Mouse (Mus musculus): ENCODE measurements at regions not wholly inside any gene's neighbourhood (a gene's known extent, or its start where the extent isn't known, plus 50 kb on each side); places are given as distances from the start of the nearest gene placed in this dataset.

GRCm38 (mm10) chr9:47227298-47227697, 228.8 kb downstream of the Gm4791 start:
- Histone ChIP-seq H3K27me3 (no peaks in the 10 kb centered on the region; the same call in 1 of the 2 replicates), H3K4me2 (no peak overlapping the region), H3K36me3 (no peaks in the 10 kb centered on the region), H3K4me1 (no peaks in the 10 kb centered on the region; the same call in 1 of the 2 replicates), H3K27ac (no peak overlapping the region), H3K9ac (no peak overlapping the region), H3K9me3 (no peaks in the 10 kb centered on the region), H3K4me3 (no peak overlapping the region)
- WGBS, result 86% methylated on average over 8 of the region's 8 CpGs
- ATAC-seq (ENCODE audit: insufficient number of reproducible peaks, insufficient read depth, low FRiP score, low TSS enrichment, low read depth), result no peak

- Histone ChIP-seq H3K4me3 (no peak overlapping the region), H3K4me2 (no peak overlapping the region)
Observed at GRCm38 (mm10) chr9:47228736-47229135, 230.2 kb downstream of the Gm4791 start.

DNA sequence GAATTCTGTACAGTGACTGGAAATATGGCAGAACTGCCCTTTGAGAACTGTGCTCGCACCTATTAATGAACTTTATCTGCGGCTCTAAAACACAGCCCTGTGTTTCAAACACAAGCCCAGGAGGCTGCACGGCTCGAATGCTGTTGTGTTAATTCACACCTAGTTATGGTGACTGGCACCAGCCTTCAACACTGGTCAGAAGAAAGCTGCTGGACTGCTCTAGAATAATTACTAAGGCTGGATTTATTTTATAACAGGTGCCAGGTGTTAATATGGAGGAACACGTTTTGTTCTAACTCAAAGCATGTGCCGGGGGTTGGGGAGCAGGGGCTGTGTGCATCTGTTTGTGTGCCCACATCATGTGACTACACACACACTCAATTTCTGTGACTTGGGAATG, 230.8 kb downstream of the Gm4791 start:
- ATAC-seq (ENCODE audit: insufficient number of reproducible peaks, insufficient read depth, low FRiP score, low TSS enrichment, low read depth), result no peak
- no peak overlapping the region for H3K4me3 ChIP-seq
- no peak overlapping the region for H3K4me2 ChIP-seq
- H3K4me1 ChIP-seq, result no peaks in the 10 kb centered on the region; the same call in 1 of the 2 replicates
- H3K9me3 ChIP-seq, result no peaks in the 10 kb centered on the region
- H3K27ac ChIP-seq, result no peak overlapping the region
- H3K9ac ChIP-seq, result no peak overlapping the region
- no peaks in the 10 kb centered on the region for H3K36me3 ChIP-seq
- H3K27me3 ChIP-seq, result no peaks in the 10 kb centered on the region; the same call in 1 of the 2 replicates
- 79% methylated on average over 6 of the region's 6 CpGs for WGBS

More at GRCm38 (mm10) chr9:47228736-47229135, 230.2 kb downstream of the Gm4791 start:
- H3K27me3 ChIP-seq, result no peaks in the 10 kb centered on the region; the same call in 1 of the 2 replicates
- 49% methylated on average over 5 of the region's 5 CpGs for WGBS
- no peak for ATAC-seq (ENCODE audit: insufficient number of reproducible peaks, insufficient read depth, low FRiP score, low TSS enrichment, low read depth)
- H3K27ac ChIP-seq, result no peak overlapping the region
- no peak overlapping the region for H3K9ac ChIP-seq
- H3K9me3 ChIP-seq, result no peaks in the 10 kb centered on the region
- H3K4me1 ChIP-seq, result no peaks in the 10 kb centered on the region; the same call in 1 of the 2 replicates
- no peaks in the 10 kb centered on the region for H3K36me3 ChIP-seq

- Histone ChIP-seq H3K27ac (no peak overlapping the region), H3K36me3 (no peaks in the 10 kb centered on the region), H3K4me2 (no peak overlapping the region), H3K9ac (no peak overlapping the region), H3K4me3 (no peak overlapping the region), H3K4me1 (no peaks in the 10 kb centered on the region), H3K9me3 (no peaks in the 10 kb centered on the region), H3K27me3 (no peaks in the 10 kb centered on the region)
- 94% methylated on average over 8 of the region's 8 CpGs for WGBS
- no peak for ATAC-seq (ENCODE audit: insufficient number of reproducible peaks, insufficient read depth, low FRiP score, low TSS enrichment, low read depth)
Observed at GRCm38 (mm10) chr9:47240950-47241349, 242.4 kb downstream of the Gm4791 start.

GRCm38 (mm10) chr9:47242051-47242450, 243.5 kb downstream of the Gm4791 start:
- 87% methylated on average over 6 of the region's 6 CpGs for WGBS
- Histone ChIP-seq H3K4me2 (no peak overlapping the region), H3K4me1 (no peaks in the 10 kb centered on the region), H3K9ac (no peak overlapping the region), H3K27me3 (no peaks in the 10 kb centered on the region), H3K36me3 (no peaks in the 10 kb centered on the region), H3K27ac (no peak overlapping the region), H3K9me3 (no peaks in the 10 kb centered on the region), H3K4me3 (no peak overlapping the region)
- no peak for ATAC-seq (ENCODE audit: insufficient number of reproducible peaks, insufficient read depth, low FRiP score, low TSS enrichment, low read depth)

DNA sequence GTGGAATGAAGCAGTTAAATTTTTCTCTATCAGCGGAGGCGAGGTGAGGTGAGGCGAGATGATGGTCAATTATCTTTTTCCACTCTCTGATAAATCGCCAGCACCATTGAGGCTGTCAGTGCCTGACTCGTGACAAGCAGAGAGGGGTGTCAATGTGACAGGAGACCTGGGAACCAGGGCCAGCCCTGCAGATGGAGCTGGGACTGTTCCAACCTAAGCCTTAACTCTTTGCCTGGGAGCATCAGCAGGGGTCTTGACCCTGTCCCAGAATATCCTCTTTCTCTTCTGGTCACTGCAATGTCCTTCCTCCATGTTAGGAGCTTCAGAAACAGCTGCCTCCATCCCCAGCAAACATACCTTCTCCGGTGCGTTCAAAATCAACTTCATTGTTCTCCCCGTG, 244.0 kb downstream of the Gm4791 start:
- H3K9ac ChIP-seq, result no peak overlapping the region
- no peaks in the 10 kb centered on the region for H3K36me3 ChIP-seq
- H3K9me3 ChIP-seq, result no peaks in the 10 kb centered on the region
- no peak overlapping the region for H3K4me3 ChIP-seq
- no peak for ATAC-seq (ENCODE audit: insufficient number of reproducible peaks, insufficient read depth, low FRiP score, low TSS enrichment, low read depth)
- WGBS, result 75% methylated on average over 8 of the region's 8 CpGs
- no peaks in the 10 kb centered on the region for H3K4me1 ChIP-seq
- no peak overlapping the region for H3K27ac ChIP-seq
- H3K4me2 ChIP-seq, result no peak overlapping the region
- H3K27me3 ChIP-seq, result no peaks in the 10 kb centered on the region

GRCm38 (mm10) chr9:47249029-47249428, 250.5 kb downstream of the Gm4791 start:
- WGBS, result 54% methylated on average over 3 of the region's 3 CpGs
- H3K4me1 ChIP-seq, result peaks cover 4% of the 10 kb centered on the region; the same call in 1 of the 2 replicates
- H3K9me3 ChIP-seq, result peaks cover 3% of the 10 kb centered on the region; the same call in 1 of the 2 replicates
- H3K4me3 ChIP-seq, result no peak overlapping the region
- no peak overlapping the region for H3K9ac ChIP-seq
- H3K27me3 ChIP-seq, result no peaks in the 10 kb centered on the region
- no peak for ATAC-seq (ENCODE audit: insufficient number of reproducible peaks, insufficient read depth, low FRiP score, low TSS enrichment, low read depth)
- H3K36me3 ChIP-seq, result no peaks in the 10 kb centered on the region
- no peak overlapping the region for H3K4me2 ChIP-seq
- no peak overlapping the region; the same call in 1 of the 2 replicates for H3K27ac ChIP-seq

DNA sequence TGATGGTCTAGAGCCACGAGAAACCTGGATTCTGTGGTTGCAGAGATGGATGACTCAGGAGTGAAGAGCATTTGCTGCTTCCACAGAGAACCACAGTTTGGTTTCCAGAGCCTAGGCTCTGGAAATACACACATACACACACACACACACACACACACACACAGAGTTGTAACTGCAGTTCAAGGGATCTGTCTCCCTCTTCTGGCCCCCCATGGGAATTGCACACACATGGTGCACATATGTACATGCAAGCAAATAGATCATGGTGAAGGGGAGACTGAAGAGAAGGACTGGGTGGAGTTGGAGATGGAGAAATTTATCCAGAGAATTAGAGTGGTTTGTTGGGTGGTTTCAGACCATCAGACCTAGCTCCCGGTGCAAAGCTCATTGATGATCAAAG, 252.6 kb downstream of the Gm4791 start:
- no peak overlapping the region for H3K9ac ChIP-seq
- H3K4me1 ChIP-seq, result peaks cover 4% of the 10 kb centered on the region; the same call in 1 of the 2 replicates
- no peak overlapping the region for H3K4me2 ChIP-seq
- no peaks in the 10 kb centered on the region for H3K36me3 ChIP-seq
- no peak overlapping the region for H3K27ac ChIP-seq
- peaks cover 3% of the 10 kb centered on the region; the same call in 1 of the 2 replicates for H3K9me3 ChIP-seq
- ATAC-seq (ENCODE audit: insufficient number of reproducible peaks, insufficient read depth, low FRiP score, low TSS enrichment, low read depth), result no peak
- 90% methylated on average over 2 of the region's 2 CpGs for WGBS
- no peak overlapping the region for H3K4me3 ChIP-seq
- H3K27me3 ChIP-seq, result no peaks in the 10 kb centered on the region

DNA sequence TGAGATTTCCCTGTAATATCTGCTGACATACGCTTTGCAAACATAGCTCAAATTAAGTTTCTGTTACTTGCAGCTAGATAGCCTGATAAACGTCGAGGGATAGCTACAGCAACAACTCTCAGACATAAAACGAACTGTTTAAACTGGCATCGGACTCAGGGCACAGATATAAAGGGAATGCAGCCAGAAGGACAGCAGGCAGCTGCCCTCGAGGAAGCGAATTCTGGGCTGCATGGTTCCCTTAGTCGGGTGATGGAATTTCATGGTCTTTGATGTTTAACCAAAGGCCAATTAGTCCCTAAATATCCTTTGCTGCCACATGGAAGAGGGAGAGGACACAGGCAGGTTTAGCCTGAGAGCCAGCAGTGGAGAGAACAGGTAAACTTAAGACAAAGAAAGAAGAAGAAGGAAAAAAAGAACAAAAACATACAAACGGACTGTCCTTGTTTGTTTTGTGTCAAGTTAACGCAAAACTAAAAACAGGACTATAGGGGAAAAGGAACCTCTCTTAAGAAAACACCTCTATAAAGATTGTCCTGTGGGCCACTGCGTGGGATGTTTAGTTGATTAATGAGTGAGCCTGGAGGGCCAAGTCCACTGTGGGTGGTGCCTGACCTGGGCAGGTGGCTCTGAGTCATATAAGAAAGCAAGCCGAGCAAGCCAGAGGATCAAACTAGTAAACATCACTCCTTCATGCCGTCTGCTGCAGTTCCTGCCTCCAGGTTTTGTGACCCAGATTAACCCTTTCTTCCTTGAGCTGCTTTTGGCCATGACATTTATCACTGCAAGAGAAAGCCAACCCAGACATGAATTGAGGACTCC, 255.5 kb downstream of the Gm4791 start:
- Histone ChIP-seq H3K9ac (no peak overlapping the region), H3K36me3 (no peaks in the 10 kb centered on the region), H3K27ac (no peak overlapping the region), H3K4me3 (no peak overlapping the region), H3K4me1 (peaks cover 4% of the 10 kb centered on the region; the same call in 1 of the 2 replicates), H3K9me3 (peaks cover 3% of the 10 kb centered on the region; the same call in 1 of the 2 replicates), H3K4me2 (no peak overlapping the region), H3K27me3 (no peaks in the 10 kb centered on the region)
- no peak for ATAC-seq (ENCODE audit: insufficient number of reproducible peaks, insufficient read depth, low FRiP score, low TSS enrichment, low read depth)
- WGBS, result 37% methylated on average over 13 of the region's 13 CpGs

DNA sequence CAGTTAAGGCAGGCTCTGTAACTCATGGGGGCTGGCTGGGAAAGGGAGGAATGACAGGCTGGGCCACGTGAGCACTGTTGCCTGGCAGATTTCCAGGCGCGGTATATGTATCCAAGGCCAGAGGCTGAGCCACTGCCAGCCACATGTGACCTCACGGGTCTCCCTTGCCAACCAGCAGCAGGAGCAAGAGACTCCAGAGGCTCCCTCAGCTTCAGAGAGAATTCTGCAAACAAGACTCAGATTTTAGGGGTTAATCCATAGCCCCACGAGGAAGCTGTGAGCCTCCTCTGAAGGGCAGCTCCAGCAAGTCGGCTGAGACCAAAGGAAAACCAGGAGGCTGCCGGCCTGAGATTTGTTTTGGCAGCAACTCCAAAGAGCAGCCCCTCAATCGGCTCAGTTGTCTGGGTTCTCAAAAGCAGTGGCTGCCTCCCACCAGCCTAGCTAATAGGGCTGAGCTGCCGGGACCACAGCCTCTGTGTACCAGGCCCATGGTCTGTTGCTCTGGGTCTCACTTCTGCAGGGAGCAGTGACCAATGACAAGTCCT, 264.0 kb upstream of the Cadm1 start:
- Histone ChIP-seq H3K9ac (no peak overlapping the region), H3K27me3 (no peaks in the 10 kb centered on the region), H3K4me2 (0 out of 2 replicates have a peak overlapping the region, but pooled peaks have one; percentile 20), H3K9me3 (no peaks in the 10 kb centered on the region), H3K27ac (peak overlapping the region; percentile 44), H3K4me1 (peaks cover 16% of the 10 kb centered on the region), H3K36me3 (no peaks in the 10 kb centered on the region), H3K4me3 (no peak overlapping the region)
- 37% methylated on average over 9 of the region's 9 CpGs for WGBS
- peak; percentile 74 for ATAC-seq (ENCODE audit: insufficient number of reproducible peaks, insufficient read depth, low FRiP score, low TSS enrichment, low read depth)

GRCm38 (mm10) chr9:47276303-47277005, 253.5 kb upstream of the Cadm1 start:
- Histone ChIP-seq H3K9me3 (no peaks in the 10 kb centered on the region), H3K36me3 (no peaks in the 10 kb centered on the region), H3K27ac (no peak overlapping the region), H3K4me1 (peaks cover 27% of the 10 kb centered on the region), H3K27me3 (peaks cover 8% of the 10 kb centered on the region; the same call in 1 of the 2 replicates), H3K9ac (no peak overlapping the region), H3K4me2 (no peak overlapping the region), H3K4me3 (no peak overlapping the region)
- ATAC-seq (ENCODE audit: insufficient number of reproducible peaks, insufficient read depth, low FRiP score, low TSS enrichment, low read depth), result no peak
- WGBS, result 31% methylated on average over 12 of the region's 12 CpGs

All from embryonic facial prominence, embryonic 13.5 days (tissue).